Mouse (Mus musculus) 3T3-L1 (cell line): ENCODE measurements around the gene Ly86.

Experiments
- DNase-seq: peaks from one replicate; pipeline ENCODE4 v3.0.0-alpha.2; 2015; ENCODE audit warnings: low read depth, low spot score

Gene Ly86

GRCm38 (mm10) chr13:37429661-37430271 is 84.8 kb downstream of the Ly86 start:
- no peak for DNase-seq

DNA sequence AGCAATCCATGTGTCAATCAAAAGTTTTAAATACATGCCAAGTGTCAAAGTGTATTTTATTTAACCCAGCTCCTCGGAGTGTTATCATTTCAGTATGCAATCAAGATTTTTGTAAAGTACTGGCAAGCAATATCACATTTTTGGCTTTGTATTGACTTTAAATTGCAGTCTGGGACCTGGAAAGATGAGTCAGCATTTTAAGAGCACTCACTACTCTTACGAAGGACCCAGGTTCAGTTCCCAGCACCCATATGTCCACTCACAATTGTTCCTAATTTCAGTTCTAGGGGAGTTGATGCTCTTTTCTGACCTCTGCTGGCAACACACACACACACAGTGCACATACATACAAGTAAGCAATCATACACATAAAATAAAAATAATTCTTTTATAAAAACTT is 86.7 kb downstream of the Ly86 start:
- no peak for DNase-seq

GRCm38 (mm10) chr13:37432653-37433052 is 87.6 kb downstream of the Ly86 start:
- DNase-seq = no peak

- no peak for DNase-seq
These were observed 88.1 kb downstream of the Ly86 start for GRCm38 (mm10) chr13:37433142-37433541.

- no peak for DNase-seq
These were observed 88.7 kb downstream of the Ly86 start for GRCm38 (mm10) chr13:37433730-37434129.

- peak; percentile 86 for DNase-seq
These were observed 89.2 kb downstream of the Ly86 start for GRCm38 (mm10) chr13:37434137-37434772.

GRCm38 (mm10) chr13:37434841-37435240 is 89.8 kb downstream of the Ly86 start:
- no peak for DNase-seq

- DNase-seq = no peak
These were observed 91.4 kb downstream of the Ly86 start for GRCm38 (mm10) chr13:37436267-37437013.

DNA sequence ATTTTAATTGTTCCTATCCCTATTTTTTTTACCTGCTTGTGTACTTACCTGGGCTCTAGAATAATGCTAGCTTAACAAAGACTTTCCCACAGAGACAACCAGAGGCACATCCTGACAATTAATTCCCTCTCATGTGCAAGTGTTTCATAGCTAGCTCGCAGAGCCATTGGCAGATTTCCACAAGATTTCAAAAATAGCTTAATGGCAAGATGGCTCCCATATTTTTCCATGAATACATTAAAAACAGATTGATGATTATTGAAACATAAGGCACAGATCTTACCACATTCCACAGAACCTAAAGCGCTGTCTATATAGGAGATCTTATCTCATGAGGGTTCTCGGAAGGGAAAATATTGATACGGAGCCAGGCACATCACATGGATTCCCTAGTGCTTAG is 93.8 kb downstream of the Ly86 start:
- DNase-seq = no peak

GRCm38 (mm10) chr13:37439477-37439876 is 94.5 kb downstream of the Ly86 start:
- DNase-seq = no peak

GRCm38 (mm10) chr13:37439941-37440340 is 94.9 kb downstream of the Ly86 start:
- DNase-seq = no peak

GRCm38 (mm10) chr13:37440593-37441307 is 95.7 kb downstream of the Ly86 start:
- peak; percentile 87 for DNase-seq

DNA sequence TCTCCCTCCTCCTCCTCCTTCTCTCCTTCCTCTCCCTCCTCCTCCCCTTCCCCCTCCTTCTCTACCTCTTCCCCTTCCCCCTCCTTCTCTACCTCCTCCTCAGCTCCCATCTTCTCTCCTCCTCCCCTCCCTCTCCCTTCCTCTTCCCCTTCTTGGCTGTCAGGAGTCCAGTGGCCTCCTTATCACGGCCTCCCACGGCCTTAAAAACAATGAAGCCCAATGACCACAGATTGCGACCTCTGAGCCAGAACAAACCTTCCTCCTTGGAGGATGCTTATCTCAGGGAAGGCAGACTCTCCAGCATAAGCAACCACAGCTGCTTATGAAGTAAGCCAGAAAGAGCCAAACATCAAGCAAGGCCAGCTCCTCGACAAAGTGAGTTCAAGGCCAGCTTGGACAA is 97.0 kb downstream of the Ly86 start:
- DNase-seq = no peak

- DNase-seq = no peak
These were observed 97.5 kb downstream of the Ly86 start for GRCm38 (mm10) chr13:37442531-37442930.

DNA sequence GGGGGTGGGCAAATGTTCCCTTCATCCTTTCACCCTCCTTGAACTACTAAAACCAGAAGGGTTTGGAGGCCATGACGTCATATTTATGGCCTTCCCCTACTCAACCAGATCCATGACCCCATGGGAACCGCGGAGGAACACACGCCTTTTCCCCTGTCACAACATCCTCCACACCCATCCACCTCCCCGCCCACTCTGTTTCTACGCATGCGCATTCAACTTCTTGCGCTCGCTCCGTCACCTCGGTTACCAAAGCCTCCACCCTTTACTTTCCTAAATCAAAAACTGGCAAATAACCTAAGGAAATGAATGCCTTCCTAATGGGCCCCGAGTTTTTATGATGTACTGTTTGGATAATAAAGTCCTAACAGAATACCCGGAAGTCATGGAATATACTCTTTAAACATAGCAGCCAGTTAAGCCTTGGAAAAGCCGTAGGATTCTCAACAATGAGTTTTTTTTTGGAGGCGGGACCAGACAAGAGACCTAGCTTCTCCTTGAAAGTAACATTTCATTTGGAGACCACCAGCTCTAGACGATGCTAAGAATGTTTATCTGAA is 101.8 kb downstream of the Ly86 start:
- no peak for DNase-seq

- DNase-seq = no peak
These were observed 106.0 kb downstream of the Ly86 start for GRCm38 (mm10) chr13:37451021-37451420.

- DNase-seq = peak; percentile 45
These were observed 106.5 kb downstream of the Ly86 start for GRCm38 (mm10) chr13:37451471-37451870.

GRCm38 (mm10) chr13:37452022-37452941 is 107.3 kb downstream of the Ly86 start:
- peak; percentile 74 for DNase-seq

GRCm38 (mm10) chr13:37453203-37453602 is 108.2 kb downstream of the Ly86 start:
- peak; percentile 95 for DNase-seq

GRCm38 (mm10) chr13:37454356-37454755 is 109.3 kb downstream of the Ly86 start:
- peak; percentile 77 for DNase-seq

- no peak for DNase-seq
These were observed 110.6 kb downstream of the Ly86 start for GRCm38 (mm10) chr13:37455561-37455960.
